ENCODE assay signal across 12 mouse cellular contexts in the genomic region with DNA sequence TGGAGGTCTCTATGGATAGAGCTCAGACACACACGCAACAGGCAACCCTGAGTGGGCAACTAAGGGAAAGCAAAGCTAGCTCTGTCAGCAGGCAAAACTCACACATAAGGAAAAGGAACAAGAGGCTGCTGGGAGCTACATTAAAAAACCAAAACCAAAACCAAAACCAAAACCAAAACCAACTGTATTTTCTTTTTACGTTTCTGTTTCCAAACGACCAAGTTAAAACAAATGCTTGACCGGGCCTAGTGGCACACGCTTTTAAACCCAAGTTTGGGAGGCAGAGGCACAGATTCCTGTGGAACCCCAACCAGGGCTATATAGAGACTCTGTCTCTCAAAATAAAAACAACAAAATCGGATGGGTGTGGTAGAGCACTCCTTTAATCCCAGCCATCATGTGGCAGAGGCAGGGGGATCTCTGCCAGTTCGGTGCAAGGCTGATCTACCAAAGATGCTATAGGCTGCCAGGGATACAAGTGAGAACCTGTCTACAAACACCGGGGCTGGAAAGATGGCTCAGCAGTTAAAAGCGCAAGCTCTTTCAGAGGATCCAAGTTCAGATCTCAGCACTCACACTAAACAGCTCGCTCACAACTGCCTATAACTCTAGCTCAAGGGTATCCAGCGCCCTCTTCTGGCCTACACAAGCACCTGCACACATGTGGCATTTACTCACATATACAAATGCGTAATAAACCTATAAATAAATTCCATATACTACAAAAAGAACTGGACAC. TPM values are rescaled to one million over a fixed set of nuclear protein-coding genes. Genes with fewer than 3 reads are reported as not detected.
DNase-seq lines count a peak whose midpoint lies in the region; ATAC-seq and TF ChIP-seq lines count a peak whose summit lies in the region.
"Had no signal": no experiment of that assay in that cellular context is flagged by ENCODE, and none has a peak within 500 bp of the region (broad histone marks: within the 10 kb centered on the region; RNA-seq: fewer than 3 reads in every experiment).

No protein-coding gene starts in this region.

- TF ChIP-seq EP300 in liver, embryonic 14.5 days (IDR thresholded peaks at IDR 0.05; ENCODE audit: low read depth), result no peak

- H3K4me3 ChIP-seq in liver, embryonic 14.5 days (ENCODE audit: insufficient read depth in 1 of 2, low read depth in 2 of 2, low read length in 2 of 2), result no peak overlapping the region

- peaks cover 0 to 9% of the 10 kb centered on the region in 2 experiments; a peak in 1 of 4 replicates for H3K4me1 ChIP-seq in liver, embryonic 14.5 days (replicated peaks; ENCODE audit: control insufficient read depth in 2 of 2, insufficient read depth in 2 of 2, low read length in 1 of 2)

- no peaks in the 10 kb centered on the region for H3K9me3 ChIP-seq in liver, embryonic 14.5 days (ENCODE audit: control insufficient read depth, low read length)

- peak; percentile 63; the same call in 1 of the 2 replicates for TF ChIP-seq CTCF in liver, embryonic 14.5 days (IDR thresholded peaks at IDR 0.05; ENCODE audit: low read depth)

- 75% methylated on average over 12 of the region's 12 CpGs for WGBS in liver, embryonic 14.5 days (ENCODE audit: insufficient replicate concordance)

- no peak for DNase-seq in frontal cortex, postnatal 10 days (ENCODE audit: low spot score in 2 of 2)
- no peak for DNase-seq in liver, embryonic 14.5 days (ENCODE audit: low read depth in 3 of 3, low spot score in 3 of 3)
- no peak for DNase-seq in liver
- peak; percentile 31 for DNase-seq in NIH3T3 (ENCODE audit: low read depth)
- DNase-seq in lung, postnatal 36 days, result no peak
- no peak for DNase-seq in kidney, adult 11 months
- DNase-seq: adrenal gland, postnatal 36 days; gastrocnemius, postnatal 25 days had no signal

- H3K27ac ChIP-seq in liver, embryonic 14.5 days, result no peak overlapping the region

- H3K27me3 ChIP-seq in liver, embryonic 14.5 days (ENCODE audit: control insufficient read depth, insufficient read depth, low read length), result no peaks in the 10 kb centered on the region

- no peak overlapping the region for H3K9ac ChIP-seq in liver, embryonic 14.5 days (replicated peaks)

- no peaks in the 10 kb centered on the region; the same call in 1 of the 2 replicates for H3K36me3 ChIP-seq in liver, embryonic 14.5 days (replicated peaks; ENCODE audit: control insufficient read depth, insufficient read depth, low read depth)

- 0 out of 2 replicates have a peak, but pooled peaks have one; percentile 24 for ATAC-seq in frontal cortex, adult (ENCODE audit: low TSS enrichment)
- ATAC-seq in liver, embryonic 14.5 days (ENCODE audit: insufficient read depth), result no peak
- ATAC-seq in megakaryocyte progenitor cell, adult 5-6 weeks (replicated peaks; ENCODE audit: poor library complexity), result peak; percentile 36

- H3K4me2 ChIP-seq in liver, embryonic 14.5 days (ENCODE audit: low read depth), result no peak overlapping the region

RNA-seq across cellular contexts. Expression of gene AI413582, which starts 26.4 kb away (rescaled TPM):
- polyA plus RNA-seq in liver, embryonic 14.5 days (2012; rRNA removed), result 9.9 and 11.7 TPM in 2 replicates
- polyA plus RNA-seq in liver, embryonic 14.5 days (2014; fragmentation: Nextera tagmentation; extraction: Ambion mirVana), result 15.2 and 18.9 TPM in 2 replicates
- total RNA-seq in megakaryocyte progenitor cell, adult 5-6 weeks (2015), result 31.0 and 31.6 TPM in 2 replicates
- 32.3 and 46.0 TPM in 2 replicates for total RNA-seq in megakaryocyte progenitor cell, adult 5-6 weeks (2017)

RNA-seq across cellular contexts. Expression of gene Nudt3, which starts 31.3 kb away (rescaled TPM):
- polyA plus RNA-seq in liver, embryonic 14.5 days (2012; rRNA removed), result 15.3 and 20.9 TPM in 2 replicates
- 10.3 and 10.7 TPM in 2 replicates for polyA plus RNA-seq in liver, embryonic 14.5 days (2014; fragmentation: Nextera tagmentation; extraction: Ambion mirVana)
- 70.9 and 74.6 TPM in 2 replicates for total RNA-seq in megakaryocyte progenitor cell, adult 5-6 weeks (2015)
- 171 and 186 TPM in 2 replicates for total RNA-seq in megakaryocyte progenitor cell, adult 5-6 weeks (2017)

RNA-seq across cellular contexts. Expression of gene Hmga1, which starts 35.7 kb away (rescaled TPM):
- 149 and 182 TPM in 2 replicates for polyA plus RNA-seq in liver, embryonic 14.5 days (2012; rRNA removed)
- polyA plus RNA-seq in liver, embryonic 14.5 days (2014; fragmentation: Nextera tagmentation; extraction: Ambion mirVana), result 162 and 180 TPM in 2 replicates
- total RNA-seq in megakaryocyte progenitor cell, adult 5-6 weeks (2015), result 405 and 414 TPM in 2 replicates
- 220 and 239 TPM in 2 replicates for total RNA-seq in megakaryocyte progenitor cell, adult 5-6 weeks (2017)

RNA-seq across cellular contexts. Expression of gene RPS10-NUDT3, which starts 43.0 kb away (rescaled TPM):
- not detected in 2 replicates for polyA plus RNA-seq in liver, embryonic 14.5 days (2012; rRNA removed)
- not detected in 2 replicates for polyA plus RNA-seq in liver, embryonic 14.5 days (2014; fragmentation: Nextera tagmentation; extraction: Ambion mirVana)
- not detected in 2 replicates for total RNA-seq in megakaryocyte progenitor cell, adult 5-6 weeks (2015)
- total RNA-seq in megakaryocyte progenitor cell, adult 5-6 weeks (2017), result not detected in 2 replicates
- total RNA-seq: adrenal gland, postnatal 36 days; ES-E14; gastrocnemius, postnatal 25 days had no signal
- polyA plus RNA-seq: kidney, embryonic 14.5 days had no signal

RNA-seq across cellular contexts. Expression of gene Rps10, which starts 44.5 kb away (rescaled TPM):
- polyA plus RNA-seq in liver, embryonic 14.5 days (2012; rRNA removed), result 1,128 and 1,708 TPM in 2 replicates
- 697 and 712 TPM in 2 replicates for polyA plus RNA-seq in liver, embryonic 14.5 days (2014; fragmentation: Nextera tagmentation; extraction: Ambion mirVana)
- 2,101 and 2,175 TPM in 2 replicates for total RNA-seq in megakaryocyte progenitor cell, adult 5-6 weeks (2015)
- total RNA-seq in megakaryocyte progenitor cell, adult 5-6 weeks (2017), result 2,717 and 3,085 TPM in 2 replicates
